Mouse (Mus musculus) embryonic facial prominence, embryonic 10.5 days (tissue): ENCODE data around the gene Rph3al. TPM values are rescaled to one million over a fixed set of nuclear protein-coding genes. Genes with fewer than 3 reads are reported as not detected.

Experiments used
- DNase-seq: peaks from one replicate; pipeline ENCODE4 v3.0.0-alpha.2; 2017; ENCODE audit warnings: low spot score
- H3K27ac ChIP-seq: fragments of 300-500 bp; sonication (generic); replicated peaks from 2 replicates; pipeline ENCODE4 v1.5.1; 2016; ENCODE audit warnings: mild to moderate bottlenecking
- H3K27me3 ChIP-seq: fragments of 300-500 bp; sonication (generic); replicated peaks from 2 replicates; pipeline ENCODE4 v1.6.1; 2016; ENCODE audit warnings: low read depth, mild to moderate bottlenecking; ENCODE audit not compliant: poor library complexity, severe bottlenecking
- H3K36me3 ChIP-seq: fragments of 300-500 bp; sonication (generic); replicated peaks from 2 replicates; pipeline ENCODE4 v1.6.1; 2016; ENCODE audit warnings: mild to moderate bottlenecking, moderate library complexity
- H3K4me1 ChIP-seq: fragments of 300-500 bp; sonication (generic); 2 replicates; pipeline ENCODE4 v1.6.1; 2016
- H3K4me3 ChIP-seq: fragments of 300-500 bp; sonication (generic); 2 replicates; pipeline ENCODE4 v1.5.1; 2016; ENCODE audit warnings: mild to moderate bottlenecking, moderate library complexity
- H3K9me3 ChIP-seq: fragments of 300-500 bp; sonication (generic); 2 replicates; pipeline ENCODE4 v1.6.1; 2016; ENCODE audit warnings: mild to moderate bottlenecking
- WGBS: fragments of 180-500 bp; shearing (Covaris S2); methylation state at CpG from one replicate; pipeline ENCODE4 v1.1.7; 2016; 5-methylcytosine and 5-hydroxymethylcytosine counted together
- polyA plus RNA-seq: library from polyadenylated mRNA; unstranded; fragments of >200 nt; fragmentation: Nextera tagmentation; extraction: Ambion mirVana; gene quantifications from 2 replicates; pipeline ENCODE4 v1.2.1, GENCODE M21; 2016

Rph3al gene
- polyA plus RNA-seq, 1 experiment from 2014 or later: 3.5 TPM

- H3K27ac ChIP-seq: no peak overlapping the region
- H3K9me3 ChIP-seq: no peaks in the 10 kb centered on the region
- H3K36me3 ChIP-seq: no peaks in the 10 kb centered on the region
- 81% methylated on average over 4 of the region's 4 CpGs for WGBS
- H3K4me1 ChIP-seq: peaks cover 53% of the 10 kb centered on the region
- H3K27me3 ChIP-seq: peaks cover 12% of the 10 kb centered on the region; the same call in 1 of the 2 replicates
- DNase-seq: no peak
- H3K4me3 ChIP-seq: no peak overlapping the region
These were observed 71.4 kb downstream of the Rph3al start for GRCm38 (mm10) chr11:75866861-75867260.

GRCm38 (mm10) chr11:75865859-75866258 is 72.4 kb downstream of the Rph3al start:
- Histone ChIP-seq H3K9me3 (no peaks in the 10 kb centered on the region), H3K36me3 (no peaks in the 10 kb centered on the region), H3K4me3 (no peak overlapping the region), H3K27me3 (peaks cover 12% of the 10 kb centered on the region; the same call in 1 of the 2 replicates), H3K4me1 (peaks cover 59% of the 10 kb centered on the region), H3K27ac (peak overlapping the region; percentile 35)
- WGBS: 38% methylated on average over 9 of the region's 9 CpGs
- no peak for DNase-seq

- Histone ChIP-seq H3K4me3 (no peak overlapping the region), H3K27me3 (peaks cover 12% of the 10 kb centered on the region; the same call in 1 of the 2 replicates), H3K4me1 (peaks cover 61% of the 10 kb centered on the region), H3K9me3 (no peaks in the 10 kb centered on the region), H3K27ac (peak overlapping the region; percentile 35), H3K36me3 (no peaks in the 10 kb centered on the region)
- DNase-seq: no peak
- 35% methylated on average over 7 of the region's 7 CpGs for WGBS
These were observed 73.0 kb downstream of the Rph3al start for GRCm38 (mm10) chr11:75865253-75865619.

GRCm38 (mm10) chr11:75864529-75865252 is 73.5 kb downstream of the Rph3al start:
- H3K9me3 ChIP-seq: no peaks in the 10 kb centered on the region
- H3K36me3 ChIP-seq: no peaks in the 10 kb centered on the region
- H3K4me3 ChIP-seq: no peak overlapping the region
- 47% methylated on average over 4 of the region's 4 CpGs for WGBS
- peaks cover 61% of the 10 kb centered on the region for H3K4me1 ChIP-seq
- no peak overlapping the region; the same call in 1 of the 2 replicates for H3K27ac ChIP-seq
- peaks cover 7% of the 10 kb centered on the region; the same call in 1 of the 2 replicates for H3K27me3 ChIP-seq
- no peak for DNase-seq

GRCm38 (mm10) chr11:75862466-75862865 is 75.8 kb downstream of the Rph3al start:
- peaks cover 69% of the 10 kb centered on the region for H3K4me1 ChIP-seq
- H3K27me3 ChIP-seq: peaks cover 10% of the 10 kb centered on the region; the same call in 1 of the 2 replicates
- H3K9me3 ChIP-seq: no peaks in the 10 kb centered on the region
- H3K27ac ChIP-seq: no peak overlapping the region
- no peak for DNase-seq
- no peaks in the 10 kb centered on the region for H3K36me3 ChIP-seq
- no peak overlapping the region for H3K4me3 ChIP-seq
- 88% methylated on average over 4 of the region's 4 CpGs for WGBS

- Histone ChIP-seq H3K36me3 (no peaks in the 10 kb centered on the region), H3K27me3 (peaks cover 10% of the 10 kb centered on the region; the same call in 1 of the 2 replicates), H3K9me3 (no peaks in the 10 kb centered on the region), H3K4me3 (0 out of 2 replicates have a peak overlapping the region, but pooled peaks have one; percentile 5), H3K4me1 (peaks cover 68% of the 10 kb centered on the region), H3K27ac (no peak overlapping the region; the same call in 1 of the 2 replicates)
- DNase-seq: no peak
- 63% methylated on average over 4 of the region's 4 CpGs for WGBS
These were observed 76.6 kb downstream of the Rph3al start for GRCm38 (mm10) chr11:75861653-75862052.

- 58% methylated on average over 14 of the region's 14 CpGs for WGBS
- H3K27me3 ChIP-seq: peaks cover 10% of the 10 kb centered on the region; the same call in 1 of the 2 replicates
- H3K9me3 ChIP-seq: no peaks in the 10 kb centered on the region
- no peaks in the 10 kb centered on the region for H3K36me3 ChIP-seq
- 0 out of 2 replicates have a peak overlapping the region, but pooled peaks have one; percentile 5 for H3K4me3 ChIP-seq
- H3K4me1 ChIP-seq: peaks cover 64% of the 10 kb centered on the region
- H3K27ac ChIP-seq: no peak overlapping the region; the same call in 1 of the 2 replicates
- DNase-seq: peak; percentile 48
These were observed 77.0 kb downstream of the Rph3al start for GRCm38 (mm10) chr11:75861213-75861612.

- H3K4me1 ChIP-seq: peaks cover 46% of the 10 kb centered on the region
- H3K27ac ChIP-seq: no peak overlapping the region
- no peaks in the 10 kb centered on the region for H3K9me3 ChIP-seq
- H3K27me3 ChIP-seq: peaks cover 6% of the 10 kb centered on the region; the same call in 1 of the 2 replicates
- DNase-seq: no peak
- WGBS: 79% methylated on average over 8 of the region's 8 CpGs
- no peaks in the 10 kb centered on the region for H3K36me3 ChIP-seq
- H3K4me3 ChIP-seq: no peak overlapping the region
These were observed 78.8 kb downstream of the Rph3al start for GRCm38 (mm10) chr11:75859460-75859859.

GRCm38 (mm10) chr11:75858975-75859374 is 79.3 kb downstream of the Rph3al start:
- Histone ChIP-seq H3K4me1 (peaks cover 46% of the 10 kb centered on the region), H3K27me3 (peaks cover 6% of the 10 kb centered on the region; the same call in 1 of the 2 replicates), H3K36me3 (no peaks in the 10 kb centered on the region), H3K27ac (no peak overlapping the region), H3K9me3 (no peaks in the 10 kb centered on the region), H3K4me3 (no peak overlapping the region)
- WGBS: 95% methylated on average over 2 of the region's 2 CpGs
- no peak for DNase-seq

- DNase-seq: no peak
- Histone ChIP-seq H3K4me3 (no peak overlapping the region), H3K36me3 (no peaks in the 10 kb centered on the region), H3K27ac (no peak overlapping the region), H3K9me3 (no peaks in the 10 kb centered on the region), H3K4me1 (peaks cover 55% of the 10 kb centered on the region), H3K27me3 (peaks cover 6% of the 10 kb centered on the region; the same call in 1 of the 2 replicates)
- WGBS: 84% methylated on average over 3 of the region's 3 CpGs
These were observed 80.4 kb downstream of the Rph3al start for GRCm38 (mm10) chr11:75857781-75858180.

- no peaks in the 10 kb centered on the region for H3K36me3 ChIP-seq
- no peak for DNase-seq
- peak overlapping the region; percentile 3; the same call in 1 of the 2 replicates for H3K27ac ChIP-seq
- H3K27me3 ChIP-seq: peaks cover 6% of the 10 kb centered on the region; the same call in 1 of the 2 replicates
- peaks cover 26% of the 10 kb centered on the region for H3K4me1 ChIP-seq
- no peak overlapping the region for H3K4me3 ChIP-seq
- no peaks in the 10 kb centered on the region for H3K9me3 ChIP-seq
- WGBS: 85% methylated on average over 7 of the region's 7 CpGs
These were observed 83.9 kb downstream of the Rph3al start for GRCm38 (mm10) chr11:75854327-75854726.

- Histone ChIP-seq H3K4me3 (no peak overlapping the region), H3K27me3 (peaks cover 1% of the 10 kb centered on the region; the same call in 1 of the 2 replicates), H3K27ac (peak overlapping the region; percentile 3; the same call in 1 of the 2 replicates), H3K4me1 (peaks cover 19% of the 10 kb centered on the region), H3K9me3 (no peaks in the 10 kb centered on the region), H3K36me3 (no peaks in the 10 kb centered on the region)
- WGBS: 85% methylated on average over 10 of the region's 10 CpGs
- DNase-seq: no peak
These were observed 85.1 kb downstream of the Rph3al start for GRCm38 (mm10) chr11:75853067-75853636.
